Mouse (Mus musculus) spleen, adult 2 months (tissue): ENCODE measurements at regions not wholly inside any gene's neighbourhood (a gene's known extent, or its start where the extent isn't known, plus 50 kb on each side); places are given as distances from the start of the nearest gene placed in this dataset.

Experiments used
- DNase-seq, 2 experiments: peaks; one replicate each; pipeline versions ENCODE4 v3.0.0 to v3.0.0-alpha.2; 2012 to 2021; ENCODE audit warnings: low spot score in 2 of 2, low read depth in 1 of 2
- H3K27ac ChIP-seq: fragments of 200-500 bp; 2 replicates; pipeline ENCODE4 v1.5.1; 2012; ENCODE audit warnings: low read length, inconsistent platforms; ENCODE audit not compliant: insufficient read depth
- H3K27me3 ChIP-seq: fragments of 200-500 bp; 2 replicates; pipeline ENCODE4 v1.6.1; 2012; ENCODE audit warnings: mild to moderate bottlenecking, moderate library complexity, low read length, inconsistent platforms; ENCODE audit not compliant: control insufficient read depth, insufficient read depth
- H3K36me3 ChIP-seq: fragments of 200-500 bp; 2 replicates; pipeline ENCODE4 v1.6.1; 2012; ENCODE audit warnings: mild to moderate bottlenecking, low read length, inconsistent platforms; ENCODE audit not compliant: control insufficient read depth, insufficient read depth
- H3K4me1 ChIP-seq: fragments of 200-500 bp; 2 replicates; pipeline ENCODE4 v1.6.1; 2011; ENCODE audit warnings: inconsistent platforms; ENCODE audit not compliant: control insufficient read depth, insufficient read depth, insufficient read length
- H3K4me3 ChIP-seq: fragments of 200-500 bp; 2 replicates; pipeline ENCODE4 v1.5.1; 2011; ENCODE audit warnings: mild to moderate bottlenecking, inconsistent platforms; ENCODE audit not compliant: insufficient read depth, insufficient read length; ENCODE audit errors: extremely low read depth
- CTCF ChIP-seq: fragments of 200-500 bp; IDR thresholded peaks from 2 replicates; pipeline ENCODE4 v1.5.1; 2011; ENCODE audit warnings: mild to moderate bottlenecking, inconsistent platforms; ENCODE audit not compliant: insufficient read depth, insufficient read length, insufficient replicate concordance; ENCODE audit errors: extremely low read depth
- POLR2A ChIP-seq: fragments of 200-500 bp; IDR thresholded peaks from 2 replicates; pipeline ENCODE4 v1.6.1; 2011; ENCODE audit warnings: low read depth, low read length, inconsistent platforms
- WGBS: fragments of 180-500 bp; shearing (Covaris S2); methylation state at CpG from one replicate; pipeline ENCODE4 v1.1.7; 2018; 5-methylcytosine and 5-hydroxymethylcytosine counted together

DNA sequence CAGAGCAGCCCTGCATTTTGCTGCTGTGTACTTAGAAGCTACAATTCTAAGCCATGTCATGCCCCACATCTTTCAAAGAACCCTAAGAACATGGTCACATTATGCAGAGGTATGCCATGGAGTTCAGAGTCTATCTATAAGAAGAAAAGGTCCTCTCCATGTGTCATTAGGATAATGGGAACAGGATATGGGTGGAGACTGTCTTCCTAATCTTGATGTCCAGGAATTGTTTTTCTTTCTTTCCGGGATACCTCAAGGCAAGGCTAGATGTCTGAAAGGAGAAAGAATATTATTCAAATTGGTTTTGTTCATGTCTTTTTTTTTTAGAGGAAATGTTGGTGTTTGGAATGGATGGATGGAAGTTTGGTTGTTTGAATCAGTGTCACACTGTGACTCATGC lies 477.3 kb upstream of the Gm26657 start:
- no peaks in the 10 kb centered on the region for H3K36me3 ChIP-seq
- no peak for DNase-seq
- 81% methylated on average over 1 of the region's 1 CpGs for WGBS
- no peaks in the 10 kb centered on the region for H3K27me3 ChIP-seq
- H3K4me1 ChIP-seq = no peaks in the 10 kb centered on the region
- TF ChIP-seq POLR2A (no peak), CTCF (no peak)
- no peak overlapping the region for H3K27ac ChIP-seq
- no peak overlapping the region for H3K4me3 ChIP-seq

DNA sequence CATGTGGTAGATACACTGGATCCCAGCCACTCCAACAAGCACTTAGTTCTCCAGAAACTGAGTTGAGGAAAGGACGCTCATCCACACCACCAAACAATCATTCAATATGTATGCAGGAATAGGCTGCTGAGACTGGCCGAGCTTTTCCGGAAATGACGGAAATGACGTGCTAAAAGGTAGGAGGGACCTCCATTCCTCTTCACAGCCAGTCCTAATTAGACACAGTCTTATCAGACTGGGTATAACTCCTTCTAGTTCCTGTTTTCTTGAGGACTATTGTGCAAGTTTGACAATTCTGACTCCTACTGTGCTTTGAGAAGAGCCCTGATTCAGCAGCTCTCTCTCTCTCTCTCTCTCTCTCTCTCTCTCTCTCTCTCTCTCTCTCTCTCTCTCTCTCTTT lies 477.9 kb upstream of the Gm26657 start:
- H3K36me3 ChIP-seq = no peaks in the 10 kb centered on the region
- no peak for DNase-seq
- H3K4me3 ChIP-seq = no peak overlapping the region
- WGBS = 23% methylated on average over 5 of the region's 5 CpGs
- no peak overlapping the region for H3K27ac ChIP-seq
- H3K4me1 ChIP-seq = no peaks in the 10 kb centered on the region
- no peaks in the 10 kb centered on the region for H3K27me3 ChIP-seq
- TF ChIP-seq CTCF (no peak), POLR2A (no peak)

DNA sequence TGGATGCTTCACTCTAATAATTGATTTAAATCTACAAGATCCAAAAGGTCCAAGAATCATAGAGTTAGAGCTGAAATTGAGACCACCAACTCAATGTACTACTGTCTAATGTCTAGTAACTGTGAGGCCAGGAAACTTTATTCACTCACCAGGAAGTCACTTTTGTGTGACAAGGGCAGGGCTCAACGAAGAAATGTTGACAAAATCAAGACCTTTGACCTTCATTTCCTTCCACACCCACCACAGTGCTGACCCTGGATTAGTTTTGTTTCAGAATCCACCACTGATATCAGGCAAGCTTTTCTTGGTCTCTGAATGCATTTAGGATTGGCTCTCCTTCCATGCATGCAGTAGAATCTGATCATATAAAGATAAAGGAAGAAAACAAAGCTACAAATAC lies 487.5 kb upstream of the Gm26657 start:
- no peaks in the 10 kb centered on the region for H3K4me1 ChIP-seq
- no peak for DNase-seq
- no peak overlapping the region for H3K27ac ChIP-seq
- no peaks in the 10 kb centered on the region for H3K27me3 ChIP-seq
- TF ChIP-seq POLR2A = no peak
- no peak for TF ChIP-seq CTCF
- H3K36me3 ChIP-seq = no peaks in the 10 kb centered on the region
- WGBS = 24% methylated on average over 1 of the region's 1 CpGs
- no peak overlapping the region for H3K4me3 ChIP-seq

DNA sequence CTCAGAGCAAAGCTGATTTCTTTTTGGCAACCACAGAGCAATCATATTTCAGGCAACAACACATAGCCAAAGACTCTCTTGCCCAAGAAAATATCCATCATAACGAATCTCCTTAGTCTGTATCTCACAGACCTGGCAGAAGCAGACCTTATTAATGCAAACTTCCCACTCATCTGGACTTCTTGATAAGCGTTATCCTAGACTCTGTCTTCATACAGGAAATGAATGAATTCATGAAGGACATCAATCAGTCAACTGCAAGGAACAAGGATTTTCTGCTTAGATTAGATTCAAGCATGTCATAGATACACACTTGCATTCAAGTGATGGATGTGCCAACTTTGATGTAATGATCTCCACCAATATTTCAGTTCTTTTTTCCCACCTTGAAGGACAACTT lies 488.1 kb upstream of the Gm26657 start:
- no peak for TF ChIP-seq POLR2A
- no peak for TF ChIP-seq CTCF

DNA sequence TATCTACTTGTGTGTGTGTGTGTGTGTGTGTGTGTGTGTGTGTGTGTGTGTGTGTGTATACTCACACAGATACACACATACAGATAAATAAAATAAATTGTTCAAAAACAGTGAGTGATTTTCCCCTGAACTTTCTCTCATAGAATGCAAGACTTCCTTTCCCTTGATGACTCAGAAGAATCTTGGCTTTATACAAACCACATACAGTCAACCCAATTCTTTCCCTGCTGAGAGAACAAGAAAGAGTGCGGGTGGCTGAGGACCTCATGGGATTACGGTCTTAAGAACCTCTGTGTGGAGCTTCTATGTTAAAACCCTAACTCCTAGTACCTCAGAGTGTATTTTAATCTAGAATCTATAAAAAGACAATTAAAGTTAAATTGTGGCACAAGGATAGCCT lies 489.3 kb upstream of the Gm26657 start:
- Histone ChIP-seq H3K27ac (no peak overlapping the region), H3K4me3 (no peak overlapping the region), H3K36me3 (no peaks in the 10 kb centered on the region), H3K27me3 (no peaks in the 10 kb centered on the region), H3K4me1 (no peaks in the 10 kb centered on the region)
- TF ChIP-seq POLR2A = no peak
- no peak for TF ChIP-seq CTCF
- DNase-seq = no peak
- 88% methylated on average over 2 of the region's 2 CpGs for WGBS

More for the DNA sequence above, 488.1 kb upstream of the Gm26657 start:
- H3K27me3 ChIP-seq = no peaks in the 10 kb centered on the region
- H3K4me3 ChIP-seq = no peak overlapping the region
- no peak for DNase-seq
- WGBS = 82% methylated on average over 2 of the region's 2 CpGs
- no peaks in the 10 kb centered on the region for H3K36me3 ChIP-seq
- H3K27ac ChIP-seq = no peak overlapping the region
- no peaks in the 10 kb centered on the region for H3K4me1 ChIP-seq

DNA sequence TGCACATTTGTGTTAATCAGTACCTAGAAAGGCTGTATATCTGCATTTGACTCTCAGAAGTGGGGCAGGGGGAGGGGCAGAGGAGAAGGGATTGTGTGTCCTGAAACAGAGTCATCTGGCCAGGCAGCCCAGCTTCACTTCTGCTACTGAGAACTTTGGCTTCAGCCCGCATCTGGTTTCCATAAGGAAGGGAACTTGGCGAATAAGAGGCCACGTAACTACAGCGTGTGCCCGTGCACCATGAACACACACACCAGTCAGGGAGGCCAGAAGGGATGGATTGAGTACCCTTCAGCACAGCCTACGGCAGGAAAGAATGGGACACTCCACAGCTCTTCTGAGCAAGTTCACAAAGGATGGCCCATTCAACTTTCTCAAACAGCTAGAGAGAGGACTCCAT lies 496.0 kb upstream of the Gm26657 start:
- no peak overlapping the region for H3K27ac ChIP-seq
- TF ChIP-seq CTCF (no peak), POLR2A (no peak)
- no peak overlapping the region for H3K4me3 ChIP-seq
- DNase-seq = no peak
- H3K27me3 ChIP-seq = no peaks in the 10 kb centered on the region
- WGBS = 84% methylated on average over 6 of the region's 6 CpGs
- H3K36me3 ChIP-seq = no peaks in the 10 kb centered on the region
- H3K4me1 ChIP-seq = no peaks in the 10 kb centered on the region

DNA sequence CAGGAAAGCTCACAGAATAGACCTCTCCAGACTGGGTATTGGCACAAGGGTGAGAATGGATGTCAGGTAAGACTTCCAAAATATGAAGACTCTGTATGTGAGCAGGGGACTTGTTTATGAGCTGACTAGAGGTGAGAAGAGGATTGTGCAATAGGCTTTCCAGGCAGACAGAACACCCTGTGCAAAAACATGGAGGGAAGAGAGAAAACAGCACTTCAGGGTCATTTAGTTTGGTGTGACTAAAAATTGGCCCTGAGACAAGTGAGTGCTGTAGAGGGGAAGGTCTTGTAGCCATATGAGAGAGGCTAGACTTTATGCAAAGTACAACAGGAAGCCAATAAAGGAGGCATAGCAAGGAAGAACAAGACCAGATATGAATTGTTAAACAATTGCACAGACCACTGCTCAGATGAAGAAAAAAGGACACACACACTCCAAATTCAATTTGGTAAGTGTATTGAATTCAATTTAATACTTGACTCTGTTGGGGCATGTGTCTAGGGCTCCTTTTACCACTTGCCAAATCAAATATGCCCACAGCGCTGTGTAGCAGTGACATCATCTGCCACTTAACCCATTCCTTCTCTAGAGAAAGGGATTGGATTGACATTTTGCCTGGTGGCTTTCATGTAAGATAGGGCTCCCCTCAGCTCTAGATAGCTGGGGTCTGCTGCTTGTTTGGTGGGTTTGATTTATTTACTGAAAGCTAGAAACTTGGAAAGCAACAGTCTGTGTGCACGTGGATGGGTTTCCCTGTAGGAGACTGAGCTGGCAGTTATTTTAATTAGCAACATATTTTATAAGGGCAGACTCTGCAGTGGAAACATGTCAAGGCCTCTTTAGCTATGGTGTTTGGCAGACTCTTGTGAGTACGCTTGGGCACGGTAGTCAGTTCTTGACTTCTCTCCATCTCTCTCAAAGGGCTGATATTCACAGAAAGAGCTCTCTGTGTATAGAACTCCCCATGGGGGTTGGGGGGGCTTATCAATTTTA lies 501.1 kb upstream of the Gm26657 start:
- no peak overlapping the region for H3K27ac ChIP-seq
- no peak for DNase-seq
- 90% methylated on average over 4 of the region's 4 CpGs for WGBS
- H3K4me1 ChIP-seq = no peaks in the 10 kb centered on the region
- H3K4me3 ChIP-seq = no peak overlapping the region
- no peak for TF ChIP-seq CTCF
- no peak for TF ChIP-seq POLR2A
- no peaks in the 10 kb centered on the region for H3K27me3 ChIP-seq
- no peaks in the 10 kb centered on the region for H3K36me3 ChIP-seq
